ENCODE assay signal across 14 mouse cellular contexts in genomic region chr10:102823434-102823833, GRCm38 (mm10).
DNase-seq lines count a peak whose midpoint lies in the region; ATAC-seq and TF ChIP-seq lines count a peak whose summit lies in the region.
"Had no signal": no experiment of that assay in that cellular context is flagged by ENCODE, and none has a peak within 500 bp of the region (broad histone marks: within the 10 kb centered on the region; RNA-seq: fewer than 3 reads in every experiment).

No protein-coding gene starts in this region.

- no peak for DNase-seq in heart, postnatal 0 days (ENCODE audit: low spot score)
- no peak for DNase-seq in heart, adult 18-20 months
- no peak for DNase-seq in lung, adult 2 months
- DNase-seq in lung, postnatal 14 days = no peak
- DNase-seq in embryo, embryonic 11 days = peak; percentile 16
- DNase-seq in ovary, postnatal 36 days (ENCODE audit: low spot score) = no peak
- DNase-seq: cerebellum, postnatal 36 days; right cerebral cortex, postnatal 25 days had no signal

- H3K4me2 ChIP-seq in heart, postnatal 0 days (ENCODE audit: low read depth, low read length) = no peak overlapping the region
- H3K4me2 ChIP-seq: forebrain, embryonic 13.5 days; midbrain, embryonic 12.5 days had no signal

- no peaks in the 10 kb centered on the region for H3K4me1 ChIP-seq in heart, postnatal 0 days (ENCODE audit: control insufficient read depth, insufficient read depth)
- no peaks in the 10 kb centered on the region for H3K4me1 ChIP-seq in lung, adult 2 months (ENCODE audit: control insufficient read depth, insufficient read depth, low read length)
- H3K4me1 ChIP-seq in E14TG2a.4 (replicated peaks; ENCODE audit: low read depth, low read length) = no peaks in the 10 kb centered on the region
- H3K4me1 ChIP-seq: forebrain, embryonic 13.5 days; heart, embryonic 10.5 days; midbrain, embryonic 12.5 days had no signal

- no peaks in the 10 kb centered on the region for H3K36me3 ChIP-seq in heart, postnatal 0 days (replicated peaks; ENCODE audit: control insufficient read depth, insufficient read depth, low read length)
- no peaks in the 10 kb centered on the region for H3K36me3 ChIP-seq in E14TG2a.4 (ENCODE audit: insufficient read depth, low read length)
- H3K36me3 ChIP-seq: heart, embryonic 10.5 days; midbrain, embryonic 12.5 days had no signal

- no peak overlapping the region for H3K27ac ChIP-seq in heart, postnatal 0 days (ENCODE audit: low read depth)
- H3K27ac ChIP-seq: forebrain, embryonic 13.5 days; heart, embryonic 10.5 days; midbrain, embryonic 12.5 days had no signal

- TF ChIP-seq POLR2A in lung, adult 2 months (IDR thresholded peaks at IDR 0.05; ENCODE audit: borderline replicate concordance, extremely low read depth, low read depth, low read length) = no peak

- no peaks in the 10 kb centered on the region for H3K9me3 ChIP-seq in heart, postnatal 0 days (replicated peaks; ENCODE audit: control insufficient read depth, low read length)
- no peaks in the 10 kb centered on the region for H3K9me3 ChIP-seq in E14TG2a.4 (ENCODE audit: low read length)
- H3K9me3 ChIP-seq: forebrain, embryonic 13.5 days; heart, embryonic 10.5 days; midbrain, embryonic 12.5 days had no signal

- no peak overlapping the region for H3K9ac ChIP-seq in heart, postnatal 0 days (replicated peaks; ENCODE audit: low read depth, low read length)
- H3K9ac ChIP-seq: forebrain, embryonic 13.5 days; midbrain, embryonic 12.5 days had no signal

- no peaks in the 10 kb centered on the region for H3K27me3 ChIP-seq in heart, postnatal 0 days (ENCODE audit: control insufficient read depth, insufficient read depth, low read length)
- H3K27me3 ChIP-seq in E14TG2a.4 (ENCODE audit: insufficient read depth, low read length) = no peaks in the 10 kb centered on the region
- H3K27me3 ChIP-seq: forebrain, embryonic 13.5 days; midbrain, embryonic 12.5 days had no signal

- TF ChIP-seq EP300 in heart, postnatal 0 days (IDR thresholded peaks at IDR 0.05; ENCODE audit: low read depth) = no peak

- no peak overlapping the region for H3K4me3 ChIP-seq in heart, postnatal 0 days (ENCODE audit: low read depth, low read length)
- no peak overlapping the region for H3K4me3 ChIP-seq in lung, adult 2 months (replicated peaks; ENCODE audit: extremely low read depth, low read depth, low read length)
- no peak overlapping the region for H3K4me3 ChIP-seq in E14TG2a.4 (replicated peaks; ENCODE audit: low read length)
- H3K4me3 ChIP-seq: forebrain, embryonic 13.5 days; heart, embryonic 10.5 days; midbrain, embryonic 12.5 days had no signal

- no peak for ATAC-seq in heart, postnatal 0 days (ENCODE audit: insufficient read depth, low read depth)
- ATAC-seq: CD4-positive, CD25-positive, alpha-beta regulatory T cell, adult 4 months; inflammation-experienced regulatory T-cells, adult 6 months had no signal

- peak; percentile 26; the same call in 1 of the 2 replicates for TF ChIP-seq CTCF in heart, postnatal 0 days (IDR thresholded peaks at IDR 0.05; ENCODE audit: low read depth)
- peak; percentile 12; the same call in 1 of the 2 replicates for TF ChIP-seq CTCF in lung, adult 2 months (IDR thresholded peaks at IDR 0.05; ENCODE audit: insufficient read depth, low read length)
- TF ChIP-seq CTCF in E14TG2a.4 (conservative IDR thresholded peaks at IDR 0.05; ENCODE audit: low read length) = peak; percentile 20; the same call in 1 of the 2 replicates
